Mouse (Mus musculus) midbrain, embryonic 15.5 days (tissue): ENCODE data around the gene Alpl. TPM values are rescaled to one million over a fixed set of nuclear protein-coding genes. Genes with fewer than 3 reads are reported as not detected.
A peak's percentile ranks its signal among the peaks of the same experiment; 100 is the strongest.

Source experiments
- ATAC-seq: fragments of 200-750 bp; cut with Nextera tagmentation; replicated peaks from 2 replicates; pipeline ENCODE4 v1.8.0; 2017; ENCODE audit warnings: moderate TSS enrichment
- H3K27ac ChIP-seq: fragments of 300-500 bp; sonication (generic); 2 replicates; pipeline ENCODE4 v1.5.1; 2015; ENCODE audit warnings: mild to moderate bottlenecking, inconsistent platforms
- H3K27me3 ChIP-seq: fragments of 300-500 bp; sonication (generic); replicated peaks from 2 replicates; pipeline ENCODE4 v1.6.1; 2015; ENCODE audit warnings: inconsistent platforms
- H3K36me3 ChIP-seq: fragments of 300-500 bp; sonication (generic); replicated peaks from 2 replicates; pipeline ENCODE4 v1.6.1; 2015; ENCODE audit warnings: inconsistent platforms
- H3K4me1 ChIP-seq: fragments of 300-500 bp; sonication (generic); 2 replicates; pipeline ENCODE4 v1.6.1; 2015; ENCODE audit warnings: inconsistent platforms
- H3K4me2 ChIP-seq: fragments of 300-500 bp; sonication (generic); 2 replicates; pipeline ENCODE4 v1.6.1; 2015; ENCODE audit warnings: inconsistent platforms, mild to moderate bottlenecking, moderate library complexity
- H3K4me3 ChIP-seq: fragments of 300-500 bp; sonication (generic); 2 replicates; pipeline ENCODE4 v1.5.1; 2015; ENCODE audit warnings: mild to moderate bottlenecking, inconsistent platforms
- H3K9ac ChIP-seq: fragments of 300-500 bp; sonication (generic); 2 replicates; pipeline ENCODE4 v1.6.1; 2015; ENCODE audit warnings: mild to moderate bottlenecking, inconsistent platforms
- H3K9me3 ChIP-seq: fragments of 300-500 bp; sonication (generic); 2 replicates; pipeline ENCODE4 v1.6.1; 2016; ENCODE audit warnings: inconsistent platforms
- WGBS: fragments of 180-500 bp; shearing (Covaris S2); methylation state at CpG from one replicate; pipeline ENCODE4 v1.1.7; 2015; ENCODE audit warnings: mixed read lengths; 5-methylcytosine and 5-hydroxymethylcytosine counted together
- polyA plus RNA-seq: library from polyadenylated mRNA; unstranded; fragments of >200 nt; fragmentation: Nextera tagmentation; extraction: Ambion mirVana; gene quantifications from 2 replicates; pipeline ENCODE4 v1.2.1, GENCODE M21; 2015

The Alpl gene
- polyA plus RNA-seq = 8.8 and 9.6 TPM in 2 replicates

DNA sequence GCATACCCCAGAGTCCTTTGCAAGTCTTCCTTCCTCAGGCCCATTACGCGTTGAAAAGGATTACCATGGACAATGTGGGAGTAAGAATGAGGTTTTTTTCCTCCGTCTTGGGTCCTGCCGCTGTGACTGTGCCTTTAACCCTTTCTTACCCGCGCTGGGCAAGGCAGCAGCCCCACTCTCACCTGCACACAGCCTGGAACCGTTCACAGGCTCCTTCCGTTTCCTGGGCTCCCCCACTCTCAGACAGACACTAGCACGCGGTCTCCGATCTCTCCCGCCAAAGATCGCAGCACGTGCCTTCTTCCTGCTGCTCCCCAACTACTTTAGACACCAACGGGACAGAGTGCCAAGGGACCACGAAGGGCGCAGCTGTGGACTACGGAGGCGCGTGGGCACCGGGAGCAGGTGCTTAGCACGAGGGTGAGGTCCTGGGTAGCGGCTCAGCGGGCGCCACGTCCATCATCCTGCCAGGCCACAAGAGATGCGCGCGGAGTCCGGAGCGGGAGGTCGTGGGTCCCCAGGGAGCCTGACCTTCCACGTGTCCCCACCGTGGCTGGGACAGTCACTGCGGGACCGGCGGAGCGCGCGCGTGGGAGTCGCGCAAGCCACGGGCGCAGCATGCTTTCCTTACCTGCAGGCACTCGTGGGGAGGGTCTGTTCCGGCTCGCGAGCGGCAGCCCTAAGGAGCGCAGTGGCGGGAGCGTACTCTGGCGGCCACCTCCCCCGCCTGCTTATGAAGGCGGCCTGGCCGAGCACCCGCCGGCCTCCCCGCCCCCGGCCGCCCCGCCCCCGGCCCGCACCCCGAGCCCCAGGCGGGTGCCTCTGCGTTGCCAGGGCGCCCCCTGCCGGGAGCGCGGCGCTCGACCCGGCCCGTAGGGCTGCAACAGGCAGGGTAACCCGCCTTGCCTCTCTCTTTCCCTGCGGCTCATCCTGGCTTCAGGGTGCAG, at the start of gene Alpl:
TSS of gene Alpl (minus strand) at position 774 of the 947 bp plus-strand sequence.
- under 1% methylated on average over 78 of the region's 78 CpGs for WGBS
- peak within 1 kb of the TSS; percentile 15; the same call in 1 of the 2 replicates for H3K9ac ChIP-seq
- peak; percentile 78 for ATAC-seq

DNA sequence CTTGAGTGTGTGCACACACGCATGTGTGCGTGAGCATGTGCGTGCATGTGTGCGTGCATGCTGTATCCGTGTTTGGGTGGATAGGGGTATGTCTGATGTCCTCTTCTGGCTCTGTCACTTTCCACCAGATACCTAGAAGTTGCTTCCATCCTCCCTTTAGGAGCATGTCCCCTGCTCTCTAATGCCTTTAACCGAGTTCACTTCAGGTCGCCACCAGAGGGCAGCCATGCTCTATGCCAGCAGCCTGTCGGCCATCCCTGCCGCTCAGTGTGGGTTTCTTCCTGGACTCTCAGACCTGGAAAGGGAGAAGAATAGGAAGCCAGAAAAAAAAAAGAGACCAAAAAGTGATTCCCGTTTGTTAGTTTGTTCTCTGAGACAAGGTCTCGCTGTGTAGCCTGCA, 48.5 kb upstream of the Alpl start:
- H3K4me3 ChIP-seq = no peak overlapping the region
- ATAC-seq = no peak

More for the DNA sequence above, at the start of gene Alpl:
- Histone ChIP-seq H3K27ac (no peak within 1 kb of the TSS), H3K27me3 (peaks cover 6% of the 10 kb centered on the region; the same call in 1 of the 2 replicates), H3K4me3 (peak within 1 kb of the TSS; percentile 39), H3K36me3 (no peaks in the 10 kb centered on the region), H3K4me1 (peaks cover 15% of the 10 kb centered on the region), H3K9me3 (no peaks in the 10 kb centered on the region), H3K4me2 (peak within 1 kb of the TSS; percentile 78)

DNA sequence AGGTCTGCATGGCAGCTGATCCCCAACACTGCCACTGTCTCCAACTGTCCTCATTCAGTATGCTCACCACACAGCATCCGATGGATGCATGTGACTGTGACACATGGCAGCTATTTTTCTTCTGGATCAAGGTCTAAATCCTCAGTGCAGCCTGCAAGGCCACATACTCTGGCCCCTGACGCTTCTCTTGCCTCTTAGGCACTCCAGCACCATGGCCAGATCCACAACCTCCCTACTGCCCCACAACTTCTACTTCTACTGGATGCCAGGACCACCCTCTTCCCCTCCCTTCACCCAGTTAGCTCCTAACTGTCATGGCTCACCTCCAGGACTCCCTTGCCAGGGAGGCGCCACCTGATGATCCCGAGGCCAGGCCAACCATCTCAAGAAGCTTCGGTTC, 43.3 kb upstream of the Alpl start:
- H3K36me3 ChIP-seq = no peaks in the 10 kb centered on the region
- no peak overlapping the region for H3K9ac ChIP-seq
- ATAC-seq = no peak
- H3K4me1 ChIP-seq = 0 out of 2 replicates have a peak, but pooled peaks cover 5% of the 10 kb centered on the region
- 77% methylated on average over 5 of the region's 5 CpGs for WGBS
- H3K9me3 ChIP-seq = no peaks in the 10 kb centered on the region
- no peak overlapping the region for H3K4me3 ChIP-seq
- no peak overlapping the region for H3K4me2 ChIP-seq
- H3K27me3 ChIP-seq = no peaks in the 10 kb centered on the region
- no peak overlapping the region for H3K27ac ChIP-seq

More for the DNA sequence above, 48.5 kb upstream of the Alpl start:
- Histone ChIP-seq H3K36me3 (no peaks in the 10 kb centered on the region), H3K27ac (no peak overlapping the region), H3K9me3 (no peaks in the 10 kb centered on the region), H3K4me2 (no peak overlapping the region), H3K9ac (no peak overlapping the region), H3K27me3 (no peaks in the 10 kb centered on the region), H3K4me1 (no peaks in the 10 kb centered on the region)
- 23% methylated on average over 11 of the region's 11 CpGs for WGBS

DNA sequence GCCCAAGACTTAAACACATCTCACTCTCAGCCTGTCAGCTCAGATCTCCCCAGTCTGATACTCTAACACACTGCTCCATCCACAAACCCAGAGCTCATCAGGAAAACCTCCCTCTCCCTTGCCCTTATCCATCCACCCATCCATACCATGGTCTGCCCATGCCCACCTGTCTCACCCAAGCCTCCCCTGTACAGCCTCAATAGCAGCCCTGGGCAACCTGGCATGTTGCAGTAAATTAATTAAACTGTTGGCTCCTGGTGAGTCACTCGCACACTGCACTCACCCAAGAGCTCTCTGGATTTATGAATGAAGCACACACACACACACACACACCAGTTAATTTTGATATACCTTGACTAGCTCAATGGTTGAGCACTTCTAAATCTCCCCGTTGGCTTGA, 42.6 kb upstream of the Alpl start:
- ATAC-seq = no peak
- H3K9ac ChIP-seq = no peak overlapping the region
- H3K4me1 ChIP-seq = 0 out of 2 replicates have a peak, but pooled peaks cover 5% of the 10 kb centered on the region
- no peak overlapping the region for H3K4me3 ChIP-seq
- H3K27ac ChIP-seq = no peak overlapping the region
- H3K36me3 ChIP-seq = no peaks in the 10 kb centered on the region
- H3K4me2 ChIP-seq = no peak overlapping the region
- 92% methylated on average over 2 of the region's 2 CpGs for WGBS
- H3K27me3 ChIP-seq = no peaks in the 10 kb centered on the region
- H3K9me3 ChIP-seq = no peaks in the 10 kb centered on the region

DNA sequence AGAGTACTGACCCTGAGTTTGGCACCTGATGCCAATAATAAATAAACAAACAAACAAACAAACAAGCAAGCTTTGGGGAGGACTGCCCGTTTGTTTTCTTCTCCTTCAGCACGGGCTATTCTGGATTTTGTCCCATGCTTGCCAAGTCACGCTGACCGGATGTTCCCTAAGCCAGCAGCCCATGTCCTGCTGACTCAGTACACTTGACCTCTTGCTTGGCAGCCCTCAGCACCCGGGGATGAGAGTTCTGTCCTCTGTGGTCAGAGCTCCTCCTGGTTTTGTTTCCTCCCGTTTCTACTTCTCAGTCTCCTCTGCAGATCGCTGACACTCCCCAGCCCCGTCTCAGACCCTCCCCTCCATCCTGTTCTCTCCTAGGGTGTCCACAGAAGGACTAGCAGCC, 41.6 kb upstream of the Alpl start:
- no peak overlapping the region for H3K9ac ChIP-seq
- H3K27ac ChIP-seq = no peak overlapping the region
- no peak for ATAC-seq
- H3K4me3 ChIP-seq = no peak overlapping the region
- no peaks in the 10 kb centered on the region for H3K36me3 ChIP-seq
- 88% methylated on average over 8 of the region's 8 CpGs for WGBS
- no peaks in the 10 kb centered on the region for H3K9me3 ChIP-seq
- no peaks in the 10 kb centered on the region for H3K27me3 ChIP-seq
- 0 out of 2 replicates have a peak, but pooled peaks cover 5% of the 10 kb centered on the region for H3K4me1 ChIP-seq
- no peak overlapping the region for H3K4me2 ChIP-seq

DNA sequence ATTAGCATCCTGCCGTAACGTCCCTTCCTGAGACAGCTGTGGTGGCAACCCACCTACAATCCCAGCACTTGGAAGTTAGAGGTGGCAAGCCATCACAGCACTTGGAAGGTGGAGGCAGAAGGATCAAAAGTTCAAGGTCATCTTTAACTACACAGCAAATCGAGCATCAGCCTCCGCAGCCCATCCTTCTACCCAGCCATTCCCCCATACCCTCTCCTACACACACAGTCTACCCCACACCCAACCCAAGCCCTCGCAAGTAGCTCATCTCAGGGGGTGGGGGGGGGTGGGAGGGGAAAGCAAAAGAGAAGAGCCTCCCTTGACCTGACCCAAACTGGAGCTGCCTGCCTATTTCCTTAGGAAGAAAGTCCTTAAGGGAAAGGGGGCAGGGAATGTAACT, 40.6 kb upstream of the Alpl start:
- Histone ChIP-seq H3K9ac (no peak overlapping the region), H3K27me3 (no peaks in the 10 kb centered on the region), H3K36me3 (no peaks in the 10 kb centered on the region), H3K4me2 (no peak overlapping the region), H3K4me1 (0 out of 2 replicates have a peak, but pooled peaks cover 5% of the 10 kb centered on the region), H3K27ac (no peak overlapping the region), H3K9me3 (no peaks in the 10 kb centered on the region), H3K4me3 (no peak overlapping the region)
- ATAC-seq = no peak
- 93% methylated on average over 5 of the region's 5 CpGs for WGBS

DNA sequence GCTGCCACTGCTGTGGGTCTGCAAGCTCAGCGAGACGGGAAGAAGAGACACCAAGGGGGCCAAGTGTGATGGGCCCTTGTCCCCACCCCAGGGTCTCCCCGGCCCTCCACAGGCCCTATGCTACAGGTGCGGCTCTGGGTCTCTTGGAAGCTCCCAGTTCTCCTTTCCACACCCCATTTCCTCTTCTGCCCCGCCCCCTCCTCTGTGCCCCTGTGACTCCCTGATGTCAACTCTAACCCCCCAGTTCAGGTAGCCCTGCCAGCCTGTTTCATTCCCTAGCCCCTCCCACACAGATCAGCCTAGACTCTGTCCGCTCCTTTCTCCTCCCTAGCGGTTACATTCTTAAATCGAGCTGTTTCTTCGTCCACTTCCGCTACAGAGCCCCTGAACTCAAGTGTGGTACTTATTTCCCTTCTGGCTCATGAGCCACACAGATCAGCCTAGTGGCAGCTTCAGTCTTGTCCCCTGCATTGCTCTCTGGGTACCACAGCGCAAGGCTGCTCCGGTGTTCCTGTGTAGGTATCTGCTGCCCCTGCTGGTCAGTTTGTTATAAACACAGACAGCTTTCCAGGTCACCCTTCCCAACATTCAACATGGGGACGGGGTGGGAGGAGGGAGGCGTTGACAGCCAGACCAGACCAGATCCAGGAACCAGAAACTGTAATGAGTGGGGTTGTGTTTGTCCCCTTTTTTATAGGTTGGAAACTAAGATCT, 39.6 kb upstream of the Alpl start:
- Histone ChIP-seq H3K4me3 (no peak overlapping the region), H3K4me2 (peak overlapping the region; percentile 41), H3K27me3 (no peaks in the 10 kb centered on the region), H3K36me3 (no peaks in the 10 kb centered on the region), H3K9me3 (no peaks in the 10 kb centered on the region), H3K9ac (no peak overlapping the region), H3K4me1 (0 out of 2 replicates have a peak, but pooled peaks cover 5% of the 10 kb centered on the region), H3K27ac (no peak overlapping the region)
- peak; percentile 92 for ATAC-seq
- WGBS = 18% methylated on average over 13 of the region's 14 CpGs

DNA sequence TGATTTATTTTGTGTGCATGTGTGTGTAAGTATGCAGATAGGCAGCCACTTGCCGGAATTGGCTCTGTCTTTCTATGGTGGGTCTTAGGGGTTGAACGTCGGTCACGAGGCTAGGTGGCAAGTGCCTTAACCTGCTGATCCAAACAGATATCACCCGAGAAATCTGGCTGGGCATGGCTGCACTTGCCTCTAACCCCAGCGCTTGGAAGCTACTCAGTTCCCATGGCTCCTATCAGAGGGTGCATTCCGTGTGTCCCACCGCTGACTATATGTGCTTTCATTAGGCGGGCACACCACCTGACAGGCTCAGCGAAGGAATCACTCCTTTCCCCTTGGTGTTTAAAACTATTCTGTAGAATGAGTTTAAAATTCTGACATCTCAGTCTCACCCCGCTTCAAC, 35.4 kb upstream of the Alpl start:
- Histone ChIP-seq H3K27ac (no peak overlapping the region), H3K4me3 (no peak overlapping the region), H3K27me3 (no peaks in the 10 kb centered on the region), H3K9me3 (no peaks in the 10 kb centered on the region), H3K36me3 (no peaks in the 10 kb centered on the region), H3K9ac (no peak overlapping the region), H3K4me2 (no peak overlapping the region), H3K4me1 (0 out of 2 replicates have a peak, but pooled peaks cover 5% of the 10 kb centered on the region)
- WGBS = 83% methylated on average over 11 of the region's 11 CpGs
- ATAC-seq = no peak

DNA sequence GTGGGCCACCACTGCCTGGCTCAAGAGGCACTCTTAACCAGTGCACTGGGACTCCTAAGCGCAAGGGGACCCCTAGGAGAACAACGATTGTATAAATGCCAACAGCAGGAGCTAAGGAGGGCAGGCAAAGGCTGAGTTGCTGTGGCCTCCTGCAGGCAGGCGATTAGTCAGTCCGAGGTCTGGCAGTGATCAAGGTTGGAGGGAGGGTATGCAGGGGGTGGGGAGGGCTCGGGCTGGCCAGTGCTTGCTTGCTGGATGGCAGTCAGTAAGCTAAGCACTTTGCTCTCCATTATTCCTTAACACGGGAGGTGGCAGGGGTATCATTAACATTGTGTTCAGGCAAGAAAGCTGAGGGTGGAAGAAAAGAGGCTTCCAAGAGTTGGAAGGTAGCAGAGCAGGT, 34.2 kb upstream of the Alpl start:
- Histone ChIP-seq H3K9ac (no peak overlapping the region), H3K27ac (no peak overlapping the region), H3K36me3 (no peaks in the 10 kb centered on the region), H3K4me3 (no peak overlapping the region), H3K4me1 (no peaks in the 10 kb centered on the region), H3K9me3 (no peaks in the 10 kb centered on the region), H3K4me2 (no peak overlapping the region), H3K27me3 (no peaks in the 10 kb centered on the region)
- no peak for ATAC-seq
- 19% methylated on average over 6 of the region's 6 CpGs for WGBS

DNA sequence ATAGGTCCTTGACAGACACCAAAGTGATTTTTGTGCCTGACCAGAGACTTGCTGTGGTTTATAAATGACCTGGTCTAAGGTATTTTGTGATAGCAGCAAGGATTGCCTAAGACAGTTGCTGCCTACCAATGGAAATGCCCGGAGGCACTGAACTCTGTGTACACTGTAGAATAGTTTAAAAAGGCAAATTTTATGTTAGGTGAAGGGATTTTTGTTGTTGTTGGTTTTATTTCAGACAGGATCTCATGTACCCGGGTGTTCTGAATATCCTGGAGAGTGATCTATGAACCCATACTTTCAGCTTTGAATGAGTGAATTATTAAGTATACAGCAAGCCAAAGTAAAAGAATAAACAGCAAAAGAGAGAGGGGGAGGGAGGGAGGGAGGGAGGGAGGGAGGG, 28.7 kb upstream of the Alpl start:
- Histone ChIP-seq H3K9ac (no peak overlapping the region), H3K4me2 (no peak overlapping the region), H3K9me3 (no peaks in the 10 kb centered on the region), H3K27ac (no peak overlapping the region), H3K4me1 (no peaks in the 10 kb centered on the region), H3K36me3 (no peaks in the 10 kb centered on the region), H3K27me3 (no peaks in the 10 kb centered on the region), H3K4me3 (no peak overlapping the region)
- WGBS = 89% methylated on average over 2 of the region's 2 CpGs
- no peak for ATAC-seq

DNA sequence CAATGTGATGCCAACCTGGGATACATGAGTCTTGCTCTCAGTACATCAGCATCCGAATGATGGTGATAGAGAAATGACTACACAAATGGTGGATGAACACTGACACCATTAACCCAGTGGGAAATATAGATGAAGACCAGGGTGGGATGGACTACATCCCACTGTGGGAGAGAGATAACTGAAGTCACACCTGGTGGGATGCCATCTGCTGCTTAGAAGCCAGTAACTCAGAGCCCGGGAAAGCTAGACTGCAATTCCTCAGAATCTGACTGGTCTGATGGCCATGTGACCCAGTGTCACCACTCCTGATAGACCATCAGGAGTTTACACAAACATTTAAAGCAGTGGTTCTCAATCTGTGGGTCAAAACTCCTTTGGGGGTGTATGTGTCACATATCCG, 27.4 kb upstream of the Alpl start:
- no peak for ATAC-seq
- WGBS = 88% methylated on average over 3 of the region's 3 CpGs
- no peaks in the 10 kb centered on the region for H3K27me3 ChIP-seq
- H3K9ac ChIP-seq = no peak overlapping the region
- no peak overlapping the region for H3K4me3 ChIP-seq
- no peaks in the 10 kb centered on the region for H3K9me3 ChIP-seq
- H3K27ac ChIP-seq = no peak overlapping the region
- H3K4me2 ChIP-seq = no peak overlapping the region
- no peaks in the 10 kb centered on the region for H3K4me1 ChIP-seq
- no peaks in the 10 kb centered on the region for H3K36me3 ChIP-seq

DNA sequence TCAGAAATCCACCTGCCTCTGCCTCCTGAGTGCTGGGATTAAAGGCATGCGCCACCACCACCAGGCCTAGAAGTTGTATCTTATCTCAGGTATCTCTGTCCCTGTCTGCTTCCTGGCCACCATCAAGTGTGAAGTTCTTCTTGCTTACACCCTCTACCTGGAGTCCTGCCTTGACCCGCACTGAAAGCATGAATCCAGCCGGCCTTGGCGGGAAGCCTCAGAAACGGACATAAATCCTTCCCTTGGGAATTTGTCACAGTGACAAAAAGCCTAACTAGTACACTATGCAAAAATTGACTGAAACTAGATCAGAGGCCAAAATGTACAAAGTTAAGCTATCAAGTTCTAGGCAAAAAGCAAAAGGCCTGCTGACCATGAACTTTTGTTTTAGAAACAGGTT, 26.4 kb upstream of the Alpl start:
- no peak overlapping the region for H3K4me2 ChIP-seq
- H3K4me1 ChIP-seq = no peaks in the 10 kb centered on the region
- no peaks in the 10 kb centered on the region for H3K27me3 ChIP-seq
- no peak overlapping the region for H3K9ac ChIP-seq
- H3K9me3 ChIP-seq = no peaks in the 10 kb centered on the region
- no peaks in the 10 kb centered on the region for H3K36me3 ChIP-seq
- H3K4me3 ChIP-seq = no peak overlapping the region
- no peak for ATAC-seq
- no peak overlapping the region for H3K27ac ChIP-seq
- 91% methylated on average over 5 of the region's 5 CpGs for WGBS
